Mouse (Mus musculus) liver, embryonic 13.5 days (tissue): ENCODE results near the gene Lrrc8b. TPM values are rescaled to one million over a fixed set of nuclear protein-coding genes. Genes with fewer than 3 reads are reported as not detected.

Source experiments
- ATAC-seq: fragments of 200-750 bp; cut with Nextera tagmentation; 2 replicates; pipeline ENCODE4 v1.8.0; 2017; ENCODE audit warnings: low read depth, mild to moderate bottlenecking, moderate number of reproducible peaks, moderate library complexity
- DNase-seq: peaks from one replicate; pipeline ENCODE4 v3.0.0; 2022
- H3K27ac ChIP-seq: fragments of 300-500 bp; sonication (generic); 2 replicates; pipeline ENCODE4 v1.5.1; 2015; ENCODE audit warnings: moderate library complexity, mild to moderate bottlenecking, inconsistent platforms
- H3K27me3 ChIP-seq: fragments of 300-500 bp; sonication (generic); 2 replicates; pipeline ENCODE4 v1.6.1; 2015; ENCODE audit warnings: mild to moderate bottlenecking, inconsistent platforms
- H3K36me3 ChIP-seq: fragments of 300-500 bp; sonication (generic); 2 replicates; pipeline ENCODE4 v1.6.1; 2015; ENCODE audit warnings: mild to moderate bottlenecking, inconsistent platforms
- H3K4me1 ChIP-seq: fragments of 300-500 bp; sonication (generic); replicated peaks from 2 replicates; pipeline ENCODE4 v1.6.1; 2015; ENCODE audit warnings: inconsistent platforms
- H3K4me2 ChIP-seq: fragments of 300-500 bp; sonication (generic); 2 replicates; pipeline ENCODE4 v1.6.1; 2015; ENCODE audit warnings: inconsistent platforms, mild to moderate bottlenecking, moderate library complexity
- H3K4me3 ChIP-seq: fragments of 300-500 bp; sonication (generic); replicated peaks from 2 replicates; pipeline ENCODE4 v1.5.1; 2015; ENCODE audit warnings: mild to moderate bottlenecking, inconsistent platforms
- H3K9ac ChIP-seq: fragments of 300-500 bp; sonication (generic); 2 replicates; pipeline ENCODE4 v1.6.1; 2015; ENCODE audit warnings: mild to moderate bottlenecking, inconsistent platforms
- H3K9me3 ChIP-seq: fragments of 300-500 bp; sonication (generic); replicated peaks from 2 replicates; pipeline ENCODE4 v1.6.1; 2016; ENCODE audit warnings: inconsistent platforms
- WGBS: fragments of 180-500 bp; shearing (Covaris S2); methylation state at CpG from one replicate; pipeline ENCODE4 v1.1.7; 2015; ENCODE audit not compliant: insufficient replicate concordance; 5-methylcytosine and 5-hydroxymethylcytosine counted together
- polyA plus RNA-seq: library from polyadenylated mRNA; unstranded; fragments of >200 nt; fragmentation: Nextera tagmentation; extraction: Ambion mirVana; gene quantifications from 2 replicates; pipeline ENCODE4 v1.2.1, GENCODE M21; 2015

Lrrc8b gene
- polyA plus RNA-seq, 1 experiment from 2014 or later: 4.1 TPM

DNA sequence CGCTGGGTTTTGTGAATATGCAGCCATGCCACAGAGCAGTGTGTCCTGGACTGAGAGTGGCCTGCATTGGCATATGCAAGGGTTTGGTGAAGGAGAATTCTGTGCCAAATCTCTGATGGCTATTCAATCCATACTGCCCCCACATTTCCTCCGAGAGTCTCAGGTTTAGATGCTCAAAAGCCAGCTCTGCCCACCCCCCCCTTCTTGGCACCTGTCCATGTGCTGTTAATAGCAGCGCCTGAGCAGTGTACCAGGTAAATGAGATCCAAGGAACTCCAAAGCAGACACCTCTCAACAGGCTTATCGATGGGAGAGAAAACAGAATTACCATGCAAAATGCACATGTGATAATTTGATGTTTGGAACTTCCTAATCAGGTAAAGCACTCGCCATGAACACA lies 74.6 kb downstream of the Lrrc8b start:
- Histone ChIP-seq H3K27me3 (no peaks in the 10 kb centered on the region), H3K9ac (no peak overlapping the region), H3K4me2 (no peak overlapping the region), H3K27ac (no peak overlapping the region), H3K9me3 (no peaks in the 10 kb centered on the region), H3K4me3 (no peak overlapping the region), H3K4me1 (peaks cover 10% of the 10 kb centered on the region), H3K36me3 (peaks cover 18% of the 10 kb centered on the region)
- ATAC-seq: no peak
- WGBS: 82% methylated on average over 5 of the region's 5 CpGs
- DNase-seq: no peak

DNA sequence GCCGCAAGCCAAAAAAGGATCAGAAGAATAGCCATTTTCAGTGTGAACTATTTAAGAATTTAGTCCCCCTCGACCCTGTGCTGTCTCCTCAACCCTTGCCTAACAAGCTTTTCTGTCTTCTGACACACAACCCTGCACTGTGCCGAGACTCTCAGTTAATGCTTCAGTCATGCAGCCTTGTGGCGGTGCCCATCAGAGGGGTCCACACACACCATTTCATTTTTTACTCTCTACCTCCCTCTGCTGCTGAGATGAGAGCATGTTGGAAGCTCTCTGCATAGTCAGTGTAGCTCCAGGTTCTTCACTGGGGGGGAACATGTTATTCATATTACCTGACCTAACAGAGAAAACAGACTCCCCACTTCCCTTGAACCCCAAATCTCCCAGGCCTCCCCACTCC lies 75.8 kb downstream of the Lrrc8b start:
- Histone ChIP-seq H3K9ac (no peak overlapping the region), H3K4me2 (no peak overlapping the region), H3K27me3 (peaks cover 1% of the 10 kb centered on the region; the same call in 1 of the 2 replicates), H3K4me3 (no peak overlapping the region), H3K36me3 (peaks cover 13% of the 10 kb centered on the region; the same call in 1 of the 2 replicates), H3K27ac (no peak overlapping the region), H3K9me3 (no peaks in the 10 kb centered on the region), H3K4me1 (peaks cover 15% of the 10 kb centered on the region)
- ATAC-seq (no peak), DNase-seq (no peak)
- 69% methylated on average over 4 of the region's 4 CpGs for WGBS

DNA sequence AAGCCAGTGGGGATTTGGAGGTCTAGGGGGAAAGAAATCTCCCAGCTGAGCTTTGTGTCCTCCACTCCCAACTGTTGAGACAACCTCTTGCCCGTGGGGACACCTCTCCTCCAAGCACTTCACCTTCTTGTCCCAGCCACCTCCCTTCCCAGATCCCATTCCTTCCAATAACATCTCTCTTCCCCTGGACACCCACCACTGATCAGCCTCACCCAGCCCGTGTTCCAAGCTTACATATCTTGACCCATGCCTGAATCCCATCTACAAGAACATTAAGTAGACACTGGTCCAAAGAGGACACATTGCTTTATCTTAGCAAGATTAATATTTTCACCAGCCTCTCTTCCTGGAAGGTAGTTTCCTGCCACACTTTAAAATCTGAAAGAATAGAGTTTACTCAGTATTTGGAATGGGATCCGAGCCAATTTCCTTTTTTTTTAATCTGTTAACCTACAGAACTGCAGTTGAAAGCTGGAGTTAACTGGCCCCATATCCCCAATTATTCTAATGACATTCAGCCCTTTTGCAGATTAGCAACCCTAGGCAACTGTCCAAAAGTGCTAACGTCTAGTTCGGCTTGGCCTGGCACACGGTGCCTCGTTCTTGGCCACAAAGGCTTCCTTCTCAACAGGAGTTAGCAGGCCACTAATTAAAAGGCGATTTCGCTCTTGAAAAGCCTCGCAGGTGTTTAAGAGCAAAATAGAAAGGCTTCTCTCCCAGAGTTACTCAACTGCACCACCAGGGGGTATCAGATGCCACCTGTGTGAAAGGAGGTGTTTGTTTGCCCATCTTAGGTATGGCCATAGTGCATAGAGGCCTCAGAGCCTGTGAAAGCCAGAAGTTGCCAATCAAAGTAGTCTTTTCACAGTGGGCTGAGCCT lies 77.0 kb downstream of the Lrrc8b start:
- Histone ChIP-seq H3K27ac (no peak overlapping the region), H3K9me3 (no peaks in the 10 kb centered on the region), H3K27me3 (peaks cover 8% of the 10 kb centered on the region; the same call in 1 of the 2 replicates), H3K4me2 (no peak overlapping the region), H3K36me3 (peaks cover 11% of the 10 kb centered on the region; the same call in 1 of the 2 replicates), H3K4me3 (no peak overlapping the region), H3K9ac (no peak overlapping the region), H3K4me1 (peaks cover 15% of the 10 kb centered on the region)
- 58% methylated on average over 10 of the region's 10 CpGs for WGBS
- DNase-seq: no peak
- no peak for ATAC-seq

DNA sequence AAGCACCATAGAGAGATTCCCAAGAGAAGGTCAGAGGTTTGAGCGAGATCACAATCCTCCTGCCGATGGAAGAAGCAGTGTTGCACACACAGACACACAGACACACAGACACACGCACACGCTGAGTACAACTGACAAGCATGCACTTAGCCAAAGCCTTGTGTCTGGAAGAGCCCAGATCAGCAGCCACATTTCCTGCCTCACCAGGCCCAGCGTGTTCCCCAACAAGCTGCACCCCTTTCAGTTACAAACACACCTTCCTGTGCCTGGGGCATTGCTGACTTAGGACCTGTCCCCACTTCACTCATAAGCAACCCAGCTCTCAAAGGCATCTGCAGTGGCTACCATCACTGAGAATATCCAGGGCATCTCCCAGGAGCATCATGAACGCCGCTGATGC lies 77.8 kb downstream of the Lrrc8b start:
- Histone ChIP-seq H3K4me1 (peaks cover 15% of the 10 kb centered on the region), H3K9me3 (no peaks in the 10 kb centered on the region), H3K27ac (no peak overlapping the region), H3K4me3 (no peak overlapping the region), H3K36me3 (peaks cover 6% of the 10 kb centered on the region; the same call in 1 of the 2 replicates), H3K9ac (no peak overlapping the region), H3K4me2 (no peak overlapping the region), H3K27me3 (peaks cover 8% of the 10 kb centered on the region; the same call in 1 of the 2 replicates)
- no peak for DNase-seq
- 77% methylated on average over 7 of the region's 7 CpGs for WGBS
- ATAC-seq: no peak

DNA sequence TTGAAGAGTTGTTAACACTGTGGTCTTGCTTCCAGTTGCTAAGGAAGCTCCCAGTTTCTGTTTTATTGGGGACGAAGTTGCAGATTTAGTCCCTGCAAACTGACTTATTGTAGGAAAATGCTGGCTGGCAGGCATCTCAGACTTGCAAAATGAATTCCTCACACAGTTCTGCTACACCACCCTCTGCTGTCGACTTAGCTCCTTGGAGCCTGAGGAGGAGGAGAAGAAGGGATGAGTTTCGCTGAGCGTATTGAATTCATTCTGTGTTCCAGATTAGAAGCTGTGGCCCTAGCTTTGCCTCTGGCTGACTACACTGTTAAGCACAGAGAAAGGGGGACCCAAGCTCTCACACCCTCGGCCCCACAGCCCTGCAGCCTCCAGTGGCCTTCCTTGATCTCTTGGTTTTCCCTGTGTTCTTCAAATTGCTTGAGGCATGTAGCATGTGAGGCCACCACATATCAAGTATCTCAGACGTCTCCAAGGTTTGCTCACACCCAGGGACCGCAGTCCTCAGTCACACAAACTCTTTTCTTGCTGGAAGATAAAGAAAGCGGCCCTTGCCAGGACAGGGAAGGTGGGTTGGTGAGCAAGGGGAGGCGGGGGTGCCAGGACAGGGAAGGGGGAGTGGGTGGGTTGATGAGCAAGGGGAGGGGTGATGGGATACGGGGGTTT lies 78.8 kb downstream of the Lrrc8b start:
- no peak overlapping the region for H3K9ac ChIP-seq
- ATAC-seq: no peak
- WGBS: 50% methylated on average over 10 of the region's 10 CpGs
- H3K9me3 ChIP-seq: no peaks in the 10 kb centered on the region
- H3K4me3 ChIP-seq: no peak overlapping the region
- no peak overlapping the region for H3K4me2 ChIP-seq
- H3K36me3 ChIP-seq: 0 out of 2 replicates have a peak, but pooled peaks cover 6% of the 10 kb centered on the region
- DNase-seq: no peak
- peaks cover 8% of the 10 kb centered on the region; the same call in 1 of the 2 replicates for H3K27me3 ChIP-seq
- peaks cover 20% of the 10 kb centered on the region for H3K4me1 ChIP-seq
- H3K27ac ChIP-seq: no peak overlapping the region

DNA sequence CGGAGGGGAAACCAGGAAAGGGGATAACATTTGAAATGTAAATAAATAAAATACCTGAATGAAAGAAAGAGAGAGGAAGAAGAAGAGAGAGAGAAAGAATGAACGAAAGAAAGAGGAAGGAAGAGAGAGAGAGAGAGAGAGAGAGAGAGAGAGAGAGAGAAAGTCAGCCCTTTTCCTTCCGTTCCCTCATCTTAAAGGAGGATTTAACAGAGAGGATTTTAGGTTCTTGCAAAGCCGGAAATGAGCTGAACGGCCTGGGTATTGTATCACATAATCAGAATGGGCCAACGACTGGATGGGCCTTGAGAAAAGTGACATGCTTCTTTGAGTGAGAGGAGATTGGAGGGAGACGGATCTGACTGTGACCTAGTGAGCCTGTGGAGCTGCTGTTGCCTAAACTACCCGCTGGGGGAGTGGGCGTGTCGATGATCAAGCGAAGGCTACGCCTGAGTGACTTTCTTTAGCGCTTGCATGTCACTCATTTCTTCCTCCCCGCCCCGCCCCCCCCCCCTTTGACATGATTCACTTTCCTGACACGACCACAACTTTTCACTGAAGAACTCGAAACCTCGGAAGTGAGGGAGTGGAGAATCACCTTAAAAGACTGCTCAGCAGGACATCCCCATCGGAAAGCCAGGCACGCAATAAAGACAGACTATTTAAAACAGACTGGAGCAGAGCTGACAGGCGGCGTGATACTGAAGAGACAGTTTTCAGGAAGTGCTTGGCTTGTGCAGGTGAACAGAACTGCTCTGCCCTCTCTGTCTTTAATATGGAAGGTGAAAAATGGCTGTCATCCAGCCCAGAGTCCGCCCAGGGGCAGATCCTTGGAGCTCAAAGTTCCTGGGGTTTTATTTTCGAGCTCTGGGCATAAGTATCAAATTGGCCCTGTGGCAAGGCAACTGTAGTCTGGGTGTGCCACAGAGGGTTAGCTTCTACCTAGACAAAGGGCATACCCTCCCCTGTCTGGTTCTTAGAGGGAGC lies 79.6 kb downstream of the Lrrc8b start:
- peaks cover 23% of the 10 kb centered on the region for H3K4me1 ChIP-seq
- 0 out of 2 replicates have a peak, but pooled peaks cover 6% of the 10 kb centered on the region for H3K36me3 ChIP-seq
- peak overlapping the region; percentile 54 for H3K4me2 ChIP-seq
- peak overlapping the region; percentile 27; the same call in 1 of the 2 replicates for H3K9ac ChIP-seq
- H3K4me3 ChIP-seq: peak overlapping the region; percentile 16
- no peak overlapping the region for H3K27ac ChIP-seq
- peak; percentile 67 for ATAC-seq
- H3K9me3 ChIP-seq: no peaks in the 10 kb centered on the region
- peak; percentile 63 for DNase-seq
- whole genome bisulfite sequencing: 9% methylated on average over 24 of the region's 24 CpGs
- peaks cover 8% of the 10 kb centered on the region; the same call in 1 of the 2 replicates for H3K27me3 ChIP-seq

DNA sequence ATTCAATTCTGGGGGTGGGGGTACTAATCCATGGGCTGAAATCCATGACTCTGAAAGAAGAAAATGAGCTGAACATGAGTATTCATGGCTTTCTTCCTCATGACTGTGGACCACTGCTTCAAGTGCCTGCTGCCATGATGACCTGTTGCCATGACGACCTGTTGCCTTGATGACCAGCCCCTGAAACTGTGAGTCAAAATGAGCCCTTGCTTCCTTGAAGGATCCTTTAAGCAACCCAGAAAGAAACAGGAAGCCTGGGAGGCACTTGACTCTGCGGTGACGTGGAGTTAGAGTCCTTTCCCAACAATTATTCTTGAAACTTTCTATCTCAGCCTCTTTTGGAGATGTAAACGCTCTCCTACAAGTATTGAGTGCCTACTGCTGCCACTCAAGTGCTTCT lies 80.6 kb downstream of the Lrrc8b start:
- Histone ChIP-seq H3K9me3 (no peaks in the 10 kb centered on the region), H3K36me3 (no peaks in the 10 kb centered on the region), H3K4me3 (no peak overlapping the region), H3K4me1 (peaks cover 23% of the 10 kb centered on the region), H3K27ac (no peak overlapping the region), H3K4me2 (no peak overlapping the region), H3K27me3 (peaks cover 8% of the 10 kb centered on the region; the same call in 1 of the 2 replicates), H3K9ac (no peak overlapping the region)
- ATAC-seq: no peak
- no peak for DNase-seq
- WGBS: 62% methylated on average over 4 of the region's 4 CpGs

DNA sequence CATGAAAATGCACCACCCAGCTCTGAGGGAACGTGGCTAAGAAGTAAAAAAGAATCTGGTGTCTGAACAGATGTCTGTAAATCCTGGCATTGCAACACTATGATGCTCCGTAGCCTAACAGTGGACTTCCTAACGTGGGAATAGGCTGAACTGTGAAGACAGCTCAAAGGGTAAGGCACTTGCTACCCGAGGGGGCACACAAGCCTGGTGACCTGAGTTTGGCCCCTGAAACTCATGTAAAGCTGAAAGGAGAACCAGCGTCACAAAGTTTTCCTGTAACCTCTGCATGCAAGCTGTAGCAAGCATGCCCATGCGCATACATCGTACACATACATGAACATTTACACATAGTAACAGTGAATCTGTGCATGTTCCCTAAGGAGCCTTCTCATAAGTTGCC lies 81.0 kb downstream of the Lrrc8b start:
- Histone ChIP-seq H3K4me1 (peaks cover 23% of the 10 kb centered on the region), H3K4me2 (no peak overlapping the region), H3K27ac (no peak overlapping the region), H3K36me3 (no peaks in the 10 kb centered on the region), H3K27me3 (peaks cover 8% of the 10 kb centered on the region; the same call in 1 of the 2 replicates), H3K4me3 (no peak overlapping the region), H3K9ac (no peak overlapping the region), H3K9me3 (no peaks in the 10 kb centered on the region)
- ATAC-seq (no peak), DNase-seq (no peak)
- WGBS: 73% methylated on average over 7 of the region's 7 CpGs

DNA sequence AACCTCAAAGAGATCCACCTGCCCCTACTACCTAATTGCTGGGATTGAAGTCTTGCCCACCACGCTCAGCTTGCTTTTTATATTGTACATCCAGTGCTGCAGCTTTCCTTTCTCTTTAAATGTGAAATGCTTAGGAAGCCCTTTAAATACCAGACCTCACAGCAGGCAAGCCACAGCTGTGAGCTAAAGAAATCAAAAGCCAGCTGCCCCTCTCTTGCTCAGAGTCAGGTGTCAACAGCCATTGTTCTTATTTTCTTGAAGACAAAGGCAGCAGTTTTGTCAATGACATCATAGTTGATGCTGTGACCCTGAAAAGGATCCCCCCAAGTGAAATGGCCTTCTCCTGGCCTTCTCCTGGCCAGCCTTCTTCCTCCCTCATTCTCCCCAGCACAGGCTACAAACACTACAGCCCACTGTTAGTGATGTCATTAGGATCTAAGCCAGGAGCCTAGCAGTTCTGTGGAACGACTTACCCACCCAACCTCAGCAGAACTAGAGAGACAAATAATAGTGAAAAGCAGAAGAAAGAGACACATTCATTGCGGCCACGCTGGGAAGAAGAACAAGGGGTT lies 82.9 kb downstream of the Lrrc8b start:
- no peak overlapping the region for H3K4me2 ChIP-seq
- 63% methylated on average over 4 of the region's 4 CpGs for WGBS
- no peak for DNase-seq
- ATAC-seq: no peak
- H3K4me1 ChIP-seq: peaks cover 26% of the 10 kb centered on the region
- no peak overlapping the region for H3K27ac ChIP-seq
- peaks cover 6% of the 10 kb centered on the region; the same call in 1 of the 2 replicates for H3K9me3 ChIP-seq
- no peaks in the 10 kb centered on the region for H3K36me3 ChIP-seq
- H3K27me3 ChIP-seq: peaks cover 8% of the 10 kb centered on the region; the same call in 1 of the 2 replicates
- no peak overlapping the region for H3K9ac ChIP-seq
- H3K4me3 ChIP-seq: no peak overlapping the region

DNA sequence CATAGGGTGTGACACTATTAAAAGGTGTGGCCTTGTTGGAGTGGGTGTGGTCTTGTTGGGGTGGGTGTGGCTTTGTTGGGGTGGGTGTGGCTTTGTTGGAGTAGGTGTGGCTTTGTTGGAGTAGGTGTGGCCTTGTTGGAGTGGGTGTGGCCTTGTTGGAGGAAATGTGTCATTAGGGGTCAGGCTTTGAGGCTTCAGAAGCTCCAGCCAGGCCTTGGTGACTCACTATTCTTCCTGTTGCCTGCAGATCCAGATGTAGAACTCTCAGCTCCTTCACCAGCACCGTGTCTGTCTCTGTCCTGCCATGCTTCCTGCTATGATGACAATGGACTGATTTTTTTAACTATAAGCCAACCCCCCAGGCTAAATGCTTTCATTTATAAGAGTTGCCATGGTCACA lies 83.8 kb downstream of the Lrrc8b start:
- 0 out of 2 replicates have a peak, but pooled peaks have one; percentile 6 for ATAC-seq
- no peaks in the 10 kb centered on the region for H3K36me3 ChIP-seq
- no peak overlapping the region for H3K4me2 ChIP-seq
- H3K27ac ChIP-seq: no peak overlapping the region
- 39% methylated on average over 1 of the region's 1 CpGs for WGBS
- H3K9me3 ChIP-seq: peaks cover 6% of the 10 kb centered on the region; the same call in 1 of the 2 replicates
- DNase-seq: no peak
- H3K4me1 ChIP-seq: peaks cover 23% of the 10 kb centered on the region
- H3K4me3 ChIP-seq: no peak overlapping the region
- peaks cover 8% of the 10 kb centered on the region; the same call in 1 of the 2 replicates for H3K27me3 ChIP-seq
- no peak overlapping the region for H3K9ac ChIP-seq
